Mouse (Mus musculus) myocyte (in vitro differentiated cells): ENCODE data around the gene Dtx3l. TPM values are rescaled to one million over a fixed set of nuclear protein-coding genes. Genes with fewer than 3 reads are reported as not detected.
A peak's percentile ranks its signal among the peaks of the same experiment; 100 is the strongest.

Source experiments
- H3K27me3 ChIP-seq: one replicate; pipeline ENCODE4 v1.6.1; 2011; ENCODE audit not compliant: control insufficient read depth, insufficient read depth, insufficient read length
- H3K36me3 ChIP-seq: one replicate; pipeline ENCODE4 v1.6.1; 2011; ENCODE audit not compliant: control insufficient read depth, insufficient read depth
- H3K4me2 ChIP-seq: one replicate; pipeline ENCODE4 v1.6.1; 2011; ENCODE audit warnings: low read depth, control low read depth
- H3K4me3 ChIP-seq: one replicate; pipeline ENCODE4 v1.5.1; 2011; ENCODE audit warnings: mild to moderate bottlenecking, control low read depth, moderate library complexity
- H3K79me2 ChIP-seq: one replicate; pipeline ENCODE4 v1.6.1; 2011; ENCODE audit not compliant: control insufficient read depth, insufficient read depth
- H3ac ChIP-seq: one replicate; pipeline ENCODE4 v1.6.1; 2011; ENCODE audit not compliant: control insufficient read depth, insufficient read length
- CEBPB ChIP-seq: IDR thresholded peaks from 2 replicates; pipeline ENCODE4 v1.6.1; 2011; ENCODE audit warnings: mild to moderate bottlenecking, moderate library complexity; ENCODE audit not compliant: poor library complexity, insufficient read depth, severe bottlenecking
- E2F4 ChIP-seq: IDR thresholded peaks from one replicate; pipeline ENCODE4 v1.6.1; 2011; ENCODE audit warnings: mild to moderate bottlenecking, control low read depth, moderate library complexity; ENCODE audit not compliant: insufficient read depth
- MAX ChIP-seq: IDR thresholded peaks from one replicate; pipeline ENCODE4 v1.6.1; 2011; ENCODE audit warnings: low read depth, mild to moderate bottlenecking, control low read depth
- MYOD1 ChIP-seq, 3 experiments: IDR thresholded peaks; one replicate each; pipeline ENCODE4 v1.6.1; 2011; ENCODE audit warnings: control low read depth in 2 of 3, low read depth in 2 of 3, mild to moderate bottlenecking in 2 of 3, moderate library complexity in 1 of 3; ENCODE audit not compliant: insufficient read length in 2 of 3, control insufficient read depth in 1 of 3
- MYOG ChIP-seq, 3 experiments: IDR thresholded peaks; one replicate each; pipeline ENCODE4 v1.6.1; 2011; ENCODE audit warnings: control low read depth in 2 of 3, low read depth in 2 of 3, mild to moderate bottlenecking in 2 of 3; ENCODE audit not compliant: insufficient read length in 2 of 3, control insufficient read depth in 1 of 3, insufficient read depth in 1 of 3
- POLR2A ChIP-seq: IDR thresholded peaks from one replicate; pipeline ENCODE4 v1.6.1; 2011; ENCODE audit warnings: low read depth, mild to moderate bottlenecking, control low read depth, moderate library complexity; ENCODE audit not compliant: insufficient read length
- POLR2AphosphoS2 ChIP-seq: IDR thresholded peaks from one replicate; pipeline ENCODE4 v1.6.1; 2011; ENCODE audit warnings: low read depth, control low read depth; ENCODE audit not compliant: insufficient read length
- REST ChIP-seq: IDR thresholded peaks from one replicate; pipeline ENCODE4 v1.6.1; 2011; ENCODE audit warnings: mild to moderate bottlenecking, control low read depth, moderate library complexity; ENCODE audit not compliant: insufficient read depth, insufficient read length
- SRF ChIP-seq: IDR thresholded peaks from one replicate; pipeline ENCODE4 v1.6.1; 2011; ENCODE audit warnings: low read depth; ENCODE audit not compliant: control insufficient read depth, insufficient read length
- TCF12 ChIP-seq: IDR thresholded peaks from one replicate; pipeline ENCODE4 v1.6.1; 2011; ENCODE audit warnings: mild to moderate bottlenecking, control low read depth; ENCODE audit not compliant: poor library complexity, insufficient read depth, severe bottlenecking
- TCF3 ChIP-seq: IDR thresholded peaks from one replicate; pipeline ENCODE4 v1.6.1; 2011; ENCODE audit warnings: low read depth, control low read depth; ENCODE audit not compliant: insufficient read length
- USF1 ChIP-seq: IDR thresholded peaks from one replicate; pipeline ENCODE4 v1.6.1; 2011; ENCODE audit warnings: low read depth, mild to moderate bottlenecking, control low read depth, moderate library complexity
- polyA plus RNA-seq: library from polyadenylated mRNA; unstranded; fragments of >200 nt; fragmentation: generic; extraction: Trizol; gene quantifications from one replicate; pipeline ENCODE4 v1.2.1, GENCODE M21; 2012; ENCODE audit warnings: missing spikeins

Gene Dtx3l
- 0.83 TPM for polyA plus RNA-seq

- H3ac ChIP-seq, result peak within 1 kb of the TSS; percentile 8
- no peaks in the 10 kb centered on the region for H3K36me3 ChIP-seq
- H3K4me3 ChIP-seq, result peak within 1 kb of the TSS; percentile 75
- peak within 1 kb of the TSS; percentile 86 for H3K4me2 ChIP-seq
- no peak for TF ChIP-seq TCF12
- TF ChIP-seq MYOG (IDR thresholded peaks at IDR 0.05; ENCODE audit: control insufficient read depth in 1 of 3, insufficient read depth in 1 of 3, insufficient read length in 2 of 3, low read depth in 2 of 3), result no peak
- no peak for TF ChIP-seq E2F4
- TF ChIP-seq REST, result no peak
- TF ChIP-seq TCF3, result no peak
- no peak for TF ChIP-seq POLR2AphosphoS2
- TF ChIP-seq POLR2A, result peak; percentile 18
- no peak for TF ChIP-seq MYOD1 (IDR thresholded peaks at IDR 0.05; ENCODE audit: control insufficient read depth in 1 of 3, insufficient read length in 2 of 3, low read depth in 2 of 3)
- no peaks in the 10 kb centered on the region for H3K27me3 ChIP-seq
- no peaks in the 10 kb centered on the region for H3K79me2 ChIP-seq
Observed at GRCm38 (mm10) chr16:35938211-35939151, at the start of gene Dtx3l, which contains the start of gene Parp9. Dtx3l (minus strand) TSS chr16:35939151. Parp9 (plus strand) TSS chr16:35938470.

GRCm38 (mm10) chr16:35987930-35988329, 49.0 kb upstream of the Dtx3l start:
- H3K27me3 ChIP-seq, result no peaks in the 10 kb centered on the region
- TF ChIP-seq POLR2AphosphoS2 (no peak), USF1 (no peak), TCF12 (no peak), POLR2A (no peak), REST (no peak), TCF3 (no peak), MYOG (IDR thresholded peaks at IDR 0.05; ENCODE audit: control insufficient read depth in 1 of 3, insufficient read depth in 1 of 3, insufficient read length in 2 of 3, low read depth in 2 of 3) (no peak), E2F4 (no peak), MYOD1 (IDR thresholded peaks at IDR 0.05; ENCODE audit: control insufficient read depth in 1 of 3, insufficient read length in 2 of 3, low read depth in 2 of 3) (no peak), MAX (no peak), SRF (no peak), CEBPB (no peak)
- H3K4me3 ChIP-seq, result no peak overlapping the region
- no peaks in the 10 kb centered on the region for H3K36me3 ChIP-seq
- no peak overlapping the region for H3ac ChIP-seq
- H3K4me2 ChIP-seq, result no peak overlapping the region
- H3K79me2 ChIP-seq, result peaks cover 91% of the 10 kb centered on the region

GRCm38 (mm10) chr16:35984471-35984870, 45.5 kb upstream of the Dtx3l start:
- TF ChIP-seq TCF3, result no peak
- TF ChIP-seq E2F4, result no peak
- TF ChIP-seq MAX, result no peak
- TF ChIP-seq MYOD1 (IDR thresholded peaks at IDR 0.05; ENCODE audit: control insufficient read depth in 1 of 3, insufficient read length in 2 of 3, low read depth in 2 of 3), result no peak
- TF ChIP-seq POLR2A, result no peak
- no peak for TF ChIP-seq TCF12
- TF ChIP-seq USF1, result no peak
- no peak for TF ChIP-seq REST
- no peak for TF ChIP-seq CEBPB
- no peak for TF ChIP-seq SRF
- TF ChIP-seq POLR2AphosphoS2, result no peak
- TF ChIP-seq MYOG (IDR thresholded peaks at IDR 0.05; ENCODE audit: control insufficient read depth in 1 of 3, insufficient read depth in 1 of 3, insufficient read length in 2 of 3, low read depth in 2 of 3), result no peak
- H3K36me3 ChIP-seq, result no peaks in the 10 kb centered on the region
- peak overlapping the region; percentile 81 for H3K4me2 ChIP-seq
- H3K27me3 ChIP-seq, result no peaks in the 10 kb centered on the region
- peaks cover 57% of the 10 kb centered on the region for H3K79me2 ChIP-seq
- H3ac ChIP-seq, result no peak overlapping the region
- H3K4me3 ChIP-seq, result peak overlapping the region; percentile 37

DNA sequence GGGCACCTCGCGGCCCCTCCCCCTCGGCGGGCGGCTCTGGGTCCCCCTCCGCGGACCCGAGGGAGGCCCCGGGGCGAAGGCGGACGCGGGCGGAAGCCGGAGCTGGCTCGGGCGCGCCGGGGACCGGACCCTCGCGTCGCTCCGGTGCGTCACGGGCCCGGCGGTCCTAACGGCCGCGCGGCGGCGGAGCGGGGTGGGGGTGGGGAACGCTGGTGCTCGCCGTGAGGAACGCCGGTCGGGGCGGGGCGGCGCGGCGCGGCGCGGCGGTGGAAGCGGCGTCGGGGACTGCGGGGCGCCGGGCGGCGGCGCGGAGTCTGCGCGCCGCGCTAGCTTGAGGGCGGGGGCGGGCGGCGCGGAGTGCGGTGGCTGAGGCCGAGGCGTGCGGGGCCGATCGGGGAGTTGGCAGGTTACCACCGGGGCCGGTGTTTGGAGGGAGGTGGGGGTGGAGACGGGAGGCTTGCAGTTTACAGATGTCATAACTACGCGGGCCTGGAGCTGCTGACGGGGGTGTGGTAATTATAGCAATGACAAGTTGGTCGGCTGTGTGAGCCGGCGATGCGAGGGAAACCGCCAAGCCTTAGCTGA, 44.7 kb upstream of the Dtx3l start:
- no peaks in the 10 kb centered on the region for H3K27me3 ChIP-seq
- no peaks in the 10 kb centered on the region for H3K36me3 ChIP-seq
- H3K79me2 ChIP-seq, result peaks cover 48% of the 10 kb centered on the region
- peak overlapping the region; percentile 95 for H3ac ChIP-seq
- H3K4me2 ChIP-seq, result peak overlapping the region; percentile 81
- no peak for TF ChIP-seq USF1
- H3K4me3 ChIP-seq, result peak overlapping the region; percentile 37

DNA sequence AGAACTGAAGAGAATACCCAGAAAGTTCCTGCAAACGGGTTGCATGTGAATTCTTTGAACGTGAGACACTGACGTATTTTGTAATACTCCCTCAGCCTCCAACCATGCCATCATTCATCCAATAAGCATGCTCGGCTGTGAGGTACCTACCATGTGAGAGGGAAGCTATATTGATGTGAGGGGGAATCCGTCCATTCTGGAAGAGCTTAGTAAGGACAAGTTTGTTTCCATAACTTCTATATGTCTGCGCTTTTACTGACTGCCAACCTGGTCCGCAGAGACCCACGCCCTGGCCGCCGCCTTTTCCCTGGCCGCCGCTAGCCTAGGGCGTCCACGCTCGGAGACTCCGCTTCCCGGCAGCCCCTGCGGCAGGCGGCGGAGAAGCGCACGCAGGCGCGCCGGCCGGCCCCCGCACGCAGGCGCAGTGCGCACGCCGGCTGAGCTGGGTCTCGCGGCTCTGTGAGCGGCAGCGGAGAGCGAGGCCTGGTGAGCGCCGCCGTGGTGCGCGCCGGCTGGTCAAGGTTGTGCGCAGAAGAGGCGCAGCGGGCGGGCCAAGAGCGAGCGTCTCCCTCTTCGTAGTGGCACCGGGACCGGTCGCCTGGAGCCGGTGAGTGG, 44.1 kb upstream of the Dtx3l start:
- Histone ChIP-seq H3K4me2 (peak overlapping the region; percentile 79), H3K27me3 (no peaks in the 10 kb centered on the region), H3K36me3 (no peaks in the 10 kb centered on the region), H3ac (peak overlapping the region; percentile 95), H3K79me2 (peaks cover 42% of the 10 kb centered on the region), H3K4me3 (peak overlapping the region; percentile 37)
- TF ChIP-seq MAX (no peak), USF1 (no peak), POLR2A (peak; percentile 96), TCF3 (no peak), E2F4 (no peak), MYOD1 (IDR thresholded peaks at IDR 0.05; ENCODE audit: control insufficient read depth in 1 of 3, insufficient read length in 2 of 3, low read depth in 2 of 3) (peak in 1 of 3 experiments; percentile 32), REST (peak; percentile 23), CEBPB (peak; percentile 44; the same call in 1 of the 2 replicates), POLR2AphosphoS2 (peak; percentile 89), SRF (no peak)
